Mouse (Mus musculus): ENCODE measurements around the gene Defb10. TPM values are rescaled to one million over a fixed set of nuclear protein-coding genes. Genes with fewer than 3 reads are reported as not detected.
"Not testable (repeated sequence)": the region's sequence is repeated elsewhere in the genome, so short reads cannot be mapped to it uniquely, and the experiment has no call there.

The Defb10 gene
- polyA plus RNA-seq (2012; rRNA removed): not detected in 2 replicates

GRCm38 (mm10) chr8:21858586-21858985, at the start of gene Defb10:
Defb10 (plus strand) TSS chr8:21858901.
- not testable (repeated sequence) for H3K4me3 ChIP-seq (ENCODE audit: control insufficient read depth, insufficient read depth, low read length); H3K27me3 ChIP-seq (ENCODE audit: control insufficient read depth, insufficient read depth, low read length); DNase-seq; H3K27ac ChIP-seq (ENCODE audit: control insufficient read depth, insufficient read depth, low read length); H3K36me3 ChIP-seq (ENCODE audit: control insufficient read depth, insufficient read depth, low read length); H3K4me1 ChIP-seq (replicated peaks; ENCODE audit: control insufficient read depth, insufficient read depth, low read length)
- WGBS: 77% methylated on average over 1 of the region's 1 CpGs

- H3K36me3 ChIP-seq (ENCODE audit: control insufficient read depth, insufficient read depth, low read length); H3K27me3 ChIP-seq (ENCODE audit: control insufficient read depth, insufficient read depth, low read length); DNase-seq; H3K4me3 ChIP-seq (ENCODE audit: control insufficient read depth, insufficient read depth, low read length); H3K4me1 ChIP-seq (replicated peaks; ENCODE audit: control insufficient read depth, insufficient read depth, low read length); H3K27ac ChIP-seq (ENCODE audit: control insufficient read depth, insufficient read depth, low read length): not testable (repeated sequence)
Measured at GRCm38 (mm10) chr8:21885321-21885720, 26.6 kb downstream of the Defb10 start, which contains the start of gene Defb9. Defb9 (minus strand) TSS chr8:21885421.

DNA sequence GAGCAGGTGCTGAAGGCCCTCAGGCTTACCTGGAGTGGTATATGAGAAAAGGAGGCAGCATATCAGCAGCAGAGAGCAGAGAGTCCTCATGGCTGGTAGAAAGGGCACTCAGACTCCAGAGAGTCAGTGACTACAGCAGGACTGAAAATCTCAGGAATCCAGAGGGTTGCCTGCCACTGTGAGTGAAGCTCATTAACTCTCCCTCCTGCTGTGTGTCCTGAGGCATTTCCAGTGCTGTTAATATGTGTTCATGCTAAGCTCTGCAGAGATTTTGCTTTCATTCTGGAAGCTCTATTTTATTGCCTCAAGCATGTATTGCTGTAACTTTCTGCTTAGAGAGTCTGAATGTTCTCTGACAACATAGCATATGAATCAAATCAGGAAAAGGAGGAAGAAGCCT, 47.6 kb downstream of the Defb10 start, which contains the start of gene Defb11:
Defb11 (minus strand) TSS at position 123 of the 400 bp plus-strand sequence.
- not testable (repeated sequence) for H3K36me3 ChIP-seq (ENCODE audit: control insufficient read depth, insufficient read depth, low read length); H3K4me3 ChIP-seq (ENCODE audit: control insufficient read depth, insufficient read depth, low read length); DNase-seq; H3K27me3 ChIP-seq (ENCODE audit: control insufficient read depth, insufficient read depth, low read length); H3K27ac ChIP-seq (ENCODE audit: control insufficient read depth, insufficient read depth, low read length); H3K4me1 ChIP-seq (replicated peaks; ENCODE audit: control insufficient read depth, insufficient read depth, low read length)

Other genes with a start within 250 kb of the Defb10 start
- gene Defa26, start 240.7 kb upstream of the Defb10 start, polyA plus RNA-seq (2012; rRNA removed): not detected in 2 replicates
- gene Defa17, start 203.1 kb upstream of the Defb10 start, polyA plus RNA-seq (2012; rRNA removed): not detected in 2 replicates
- not detected in 2 replicates for gene Defa34, start 193.1 kb upstream of the Defb10 start, polyA plus RNA-seq (2012; rRNA removed)
- gene AY761184, start 155.3 kb upstream of the Defb10 start, polyA plus RNA-seq (2012; rRNA removed): 0.36 TPM in 1 of 2 replicates, not detected in the other
- 0.50 and 0.77 TPM in 2 replicates for gene Defa24, start 124.4 kb upstream of the Defb10 start, polyA plus RNA-seq (2012; rRNA removed)
- not detected in 2 replicates for gene Defb50, start 35.4 kb upstream of the Defb10 start, polyA plus RNA-seq (2012; rRNA removed)
- not detected in 2 replicates for gene Defb2, start 19.0 kb upstream of the Defb10 start, polyA plus RNA-seq (2012; rRNA removed)
- not detected in 2 replicates for gene Defb9, start 26.5 kb downstream of the Defb10 start, polyA plus RNA-seq (2012; rRNA removed)
- not detected in 2 replicates for gene Defb11, start 47.5 kb downstream of the Defb10 start, polyA plus RNA-seq (2012; rRNA removed)
- gene Defb15, start 73.8 kb downstream of the Defb10 start, polyA plus RNA-seq (2012; rRNA removed): not detected in 2 replicates
- gene Defb35, start 79.5 kb downstream of the Defb10 start, polyA plus RNA-seq (2012; rRNA removed): not detected in 2 replicates
- not detected in 2 replicates for gene Defb13, start 87.9 kb downstream of the Defb10 start, polyA plus RNA-seq (2012; rRNA removed)
- not detected in 2 replicates for gene Fam90a1a, start 99.8 kb downstream of the Defb10 start, polyA plus RNA-seq (2012; rRNA removed)
- gene Ccdc70, start 110.9 kb downstream of the Defb10 start, polyA plus RNA-seq (2012; rRNA removed): not detected in 2 replicates
- 1.5 and 1.8 TPM in 2 replicates for gene Atp7b, start 201.4 kb downstream of the Defb10 start, polyA plus RNA-seq (2012; rRNA removed)
- gene Alg11, start 201.8 kb downstream of the Defb10 start, polyA plus RNA-seq (2012; rRNA removed): 3.7 and 4.0 TPM in 2 replicates